Mouse (Mus musculus) lung, postnatal 10 days (tissue): ENCODE data around the gene Ippk.

Experiments
- DNase-seq: peaks from one replicate; pipeline ENCODE4 v3.0.0; 2021

Ippk gene

DNA sequence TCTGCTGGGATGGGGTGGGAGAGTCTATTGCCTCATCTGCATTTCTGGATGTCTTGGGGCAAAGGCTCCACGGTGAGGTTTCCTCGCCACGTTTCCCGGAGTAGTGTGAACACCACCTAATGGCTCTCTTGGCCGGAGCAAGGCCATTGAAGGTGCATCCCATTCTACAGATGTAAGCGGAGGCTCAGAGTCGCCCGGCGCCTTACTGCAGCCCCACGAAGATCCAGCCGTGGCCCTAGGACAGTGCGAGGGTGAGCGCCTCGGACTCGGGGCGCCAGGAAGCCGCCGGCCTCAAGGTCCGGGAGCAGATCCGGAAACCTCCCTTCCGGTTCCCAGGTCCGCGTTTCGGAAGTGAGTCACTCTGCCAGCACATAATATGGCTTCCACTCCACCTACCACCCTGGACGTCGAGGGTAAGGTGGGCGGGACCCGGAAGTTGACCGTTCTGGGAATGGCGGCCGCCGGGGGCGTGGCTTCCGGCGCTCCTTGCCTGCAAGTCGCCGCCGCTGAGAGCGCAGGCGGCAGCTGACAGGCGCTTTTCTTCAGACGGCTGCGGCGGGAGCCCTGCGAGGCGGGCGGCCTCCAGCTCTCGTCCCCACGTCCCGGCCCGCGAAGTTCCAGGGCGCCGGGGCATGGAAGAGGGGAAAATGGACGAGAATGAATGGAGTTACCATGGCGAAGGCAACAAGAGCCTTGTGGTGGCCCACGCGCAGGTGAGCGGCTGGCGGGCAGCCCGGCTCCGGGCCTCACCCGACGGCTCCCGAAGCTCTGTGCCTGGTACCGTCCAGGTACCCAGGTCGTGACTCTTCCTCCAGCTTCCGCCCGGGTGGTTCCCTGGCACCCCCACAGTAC, at the start of gene Ippk:
TSS of gene Ippk (plus strand) at position 496 of the 852 bp plus-strand sequence.
- DNase-seq: peak; percentile 99

GRCm38 (mm10) chr13:49371428-49371899, 49.6 kb upstream of the Ippk start:
- peak; percentile 94 for DNase-seq

GRCm38 (mm10) chr13:49372370-49373060, 48.5 kb upstream of the Ippk start:
- DNase-seq: no peak

- no peak for DNase-seq
Measured at GRCm38 (mm10) chr13:49374304-49374703, 46.7 kb upstream of the Ippk start.

DNA sequence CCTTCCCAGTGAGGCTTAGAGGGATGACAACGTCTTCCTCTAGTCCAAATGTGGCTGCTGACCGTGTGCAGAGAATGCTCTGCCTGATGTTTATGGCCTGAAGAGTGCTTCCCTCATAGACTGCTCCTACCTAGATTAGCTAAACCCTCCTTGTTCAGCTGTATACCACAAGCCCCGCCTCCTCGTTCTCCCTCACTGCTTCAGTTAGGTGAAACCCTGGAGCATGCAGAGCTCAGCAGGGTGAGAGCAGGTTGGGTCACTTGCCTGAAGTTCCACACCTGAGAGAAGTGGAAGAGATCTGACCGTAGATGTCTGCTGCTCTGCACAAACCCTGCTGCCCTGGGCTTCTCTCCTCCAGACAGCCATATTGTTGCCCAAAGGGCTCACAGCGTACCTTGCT, 46.3 kb upstream of the Ippk start:
- DNase-seq: no peak

DNA sequence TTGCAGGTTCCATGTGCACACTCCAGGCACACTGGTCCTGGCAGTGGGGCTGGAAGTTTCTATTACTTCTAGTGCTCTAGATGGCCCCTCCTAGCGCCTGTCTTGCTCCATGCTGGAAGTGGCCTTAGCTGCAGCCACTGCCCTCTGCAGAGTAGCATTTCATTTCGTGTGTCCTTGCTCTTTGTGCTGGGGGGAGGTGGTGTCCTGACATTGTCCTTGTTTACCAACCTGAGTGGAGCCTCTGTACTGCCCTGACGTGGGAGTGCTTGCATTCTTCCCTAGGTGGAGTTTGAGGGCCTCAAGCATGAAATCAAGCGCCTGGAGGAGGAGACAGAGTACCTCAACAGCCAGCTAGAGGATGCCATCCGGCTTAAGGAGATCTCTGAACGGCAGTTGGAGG, 43.4 kb upstream of the Ippk start:
- DNase-seq: no peak

DNA sequence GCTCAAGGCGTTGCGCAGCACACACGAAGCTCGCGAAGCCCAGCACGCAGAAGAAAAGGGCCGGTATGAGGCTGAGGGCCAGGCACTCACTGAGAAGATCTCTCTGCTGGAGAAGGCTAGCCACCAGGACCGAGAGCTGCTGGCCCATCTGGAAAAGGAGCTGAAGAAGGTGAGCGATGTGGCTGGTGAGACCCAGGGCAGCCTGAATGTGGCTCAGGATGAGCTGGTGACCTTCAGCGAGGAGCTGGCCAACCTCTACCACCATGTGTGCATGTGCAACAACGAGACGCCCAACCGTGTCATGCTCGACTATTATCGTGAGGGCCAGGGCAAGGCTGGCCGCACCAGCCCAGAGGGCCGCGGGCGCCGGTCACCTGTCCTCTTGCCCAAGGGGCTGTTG, 41.7 kb upstream of the Ippk start:
- DNase-seq: no peak

GRCm38 (mm10) chr13:49381230-49381629, 39.8 kb upstream of the Ippk start:
- DNase-seq: peak; percentile 95

- no peak for DNase-seq
Measured at GRCm38 (mm10) chr13:49382997-49383396, 38.1 kb upstream of the Ippk start.

GRCm38 (mm10) chr13:49384751-49385463, 36.1 kb upstream of the Ippk start:
- peak; percentile 54 for DNase-seq

- DNase-seq: peak; percentile 41
Measured at GRCm38 (mm10) chr13:49391374-49391773, 29.7 kb upstream of the Ippk start.

DNA sequence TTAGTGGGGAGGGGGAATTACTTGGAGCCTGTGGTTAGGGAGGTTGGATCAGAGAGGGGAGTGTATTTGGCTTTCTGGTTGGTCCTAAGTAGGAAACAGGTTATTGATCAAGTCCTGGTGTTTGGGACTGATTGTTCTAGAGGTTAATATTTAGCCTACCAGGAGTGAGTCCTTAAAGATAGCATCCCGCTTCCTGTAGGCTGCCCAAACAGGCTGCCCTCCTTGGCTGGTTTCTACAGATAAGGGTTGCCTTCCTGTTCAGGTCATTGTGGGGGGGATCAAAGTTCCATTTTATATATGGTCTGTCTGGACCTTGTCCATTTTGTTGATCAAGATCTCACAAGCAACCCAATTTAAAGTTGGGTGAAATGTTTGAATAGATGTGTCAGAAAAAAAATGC, 27.5 kb upstream of the Ippk start:
- DNase-seq: no peak

DNA sequence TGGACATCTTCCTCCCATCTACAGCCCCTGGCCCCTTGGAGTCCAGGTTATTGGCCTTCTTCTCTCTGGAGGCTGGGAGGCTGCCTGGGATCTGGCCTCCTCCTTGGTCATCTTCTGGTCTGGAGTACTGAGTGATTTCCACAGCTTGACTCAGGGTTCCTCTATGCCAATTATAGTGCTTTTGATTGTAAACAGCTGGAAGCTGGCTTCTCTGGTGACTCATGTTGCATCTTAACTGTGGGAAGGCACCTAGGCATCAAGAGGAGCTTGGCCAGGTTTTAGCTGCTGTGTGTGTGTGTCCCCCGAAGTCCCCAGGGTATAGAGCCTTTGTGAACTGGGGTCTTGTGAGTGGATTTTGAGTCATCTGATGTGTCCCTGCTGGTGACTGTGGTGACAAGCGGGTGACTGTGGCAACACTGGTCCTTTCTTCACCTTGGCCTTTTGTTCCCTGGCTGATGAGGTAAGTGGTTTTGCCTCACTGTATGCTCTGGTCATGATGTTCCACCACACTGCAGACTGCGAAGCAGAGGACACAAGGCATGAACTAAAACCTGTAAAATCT, 26.1 kb upstream of the Ippk start:
- no peak for DNase-seq

DNA sequence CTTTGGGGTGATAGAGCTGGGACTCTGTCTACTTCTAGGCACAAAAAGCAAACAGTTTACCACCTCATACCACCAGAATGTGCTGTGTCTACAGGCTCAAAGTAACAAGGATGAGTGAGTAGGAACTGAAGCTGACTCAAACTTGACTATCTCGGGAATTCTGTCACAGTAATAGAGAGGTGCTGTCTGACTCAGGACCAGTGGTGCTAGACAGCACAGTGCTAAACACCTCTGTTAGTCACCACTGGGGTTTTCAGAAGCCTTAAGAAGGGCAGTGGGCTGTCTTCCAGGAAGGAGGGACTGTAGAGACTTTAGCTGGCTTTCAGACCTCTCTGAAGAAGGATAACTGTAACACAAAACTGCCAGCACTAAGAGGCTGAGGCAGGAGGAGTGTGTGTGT, 24.3 kb upstream of the Ippk start:
- no peak for DNase-seq

GRCm38 (mm10) chr13:49398191-49398590, 22.9 kb upstream of the Ippk start:
- no peak for DNase-seq

DNA sequence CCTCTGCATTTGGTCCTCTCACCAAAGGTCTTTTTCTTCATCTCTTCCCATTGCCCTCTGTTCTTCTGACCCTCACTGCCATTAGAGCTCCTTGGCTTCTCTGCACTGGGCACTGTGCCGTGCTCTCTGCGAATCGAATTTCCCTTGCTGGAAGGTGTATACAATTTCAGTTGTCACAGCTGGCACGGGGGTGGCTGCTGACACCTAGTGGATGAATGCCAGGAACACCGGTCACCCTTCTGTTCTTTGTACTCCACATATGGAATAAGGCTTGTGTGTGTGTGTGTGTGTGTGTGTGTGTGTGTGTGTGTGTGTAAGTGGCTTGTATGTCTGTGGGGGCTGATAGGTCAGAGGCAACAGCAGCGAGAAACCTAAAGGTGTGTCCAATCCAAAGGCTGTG, 20.9 kb upstream of the Ippk start:
- peak; percentile 50 for DNase-seq

GRCm38 (mm10) chr13:49402628-49403027, 18.4 kb upstream of the Ippk start:
- no peak for DNase-seq

DNA sequence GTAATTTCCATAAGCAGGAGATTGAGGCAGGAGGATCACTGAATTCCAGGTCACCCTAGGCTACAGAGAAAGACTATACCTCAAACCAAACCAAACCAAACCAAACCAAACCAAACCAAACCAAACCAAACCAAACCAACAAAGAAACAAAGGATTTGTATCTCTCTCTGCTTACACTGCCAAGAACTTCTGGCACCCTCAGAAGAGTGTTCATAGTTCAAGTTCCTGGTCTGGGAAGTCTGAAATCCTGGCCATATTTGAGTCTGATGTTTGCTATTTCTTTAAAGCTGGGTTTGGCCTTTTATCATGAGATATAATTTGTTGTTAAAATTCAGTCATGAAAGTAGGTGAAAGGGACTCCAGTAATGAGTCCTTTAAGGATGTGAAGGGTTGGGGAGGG, 13.3 kb upstream of the Ippk start:
- DNase-seq: no peak

GRCm38 (mm10) chr13:49421606-49421917, 513 bp downstream of the Ippk start:
- peak; percentile 31 for DNase-seq

- no peak for DNase-seq
Measured at GRCm38 (mm10) chr13:49421959-49422358, 910 bp downstream of the Ippk start.

DNA sequence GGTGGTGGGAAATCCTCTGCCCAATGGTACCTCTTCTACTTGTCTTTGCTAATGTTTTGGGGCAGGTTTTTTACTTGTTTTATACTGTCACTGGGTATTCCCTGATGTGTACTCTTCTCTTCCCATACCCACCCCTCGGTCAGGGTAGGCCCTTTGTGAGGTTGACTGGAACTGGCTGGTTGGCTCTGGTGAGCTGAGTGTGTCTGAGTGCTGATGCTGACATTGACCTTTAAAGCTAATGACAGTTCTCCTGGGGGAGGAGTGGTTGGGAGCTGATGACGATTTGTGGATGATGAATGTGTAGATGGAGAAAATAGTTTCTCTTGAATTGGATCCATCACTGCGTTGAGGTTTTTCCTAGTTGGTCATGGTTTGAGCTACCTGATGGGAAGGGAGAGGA, 5.7 kb downstream of the Ippk start:
- DNase-seq: no peak

DNA sequence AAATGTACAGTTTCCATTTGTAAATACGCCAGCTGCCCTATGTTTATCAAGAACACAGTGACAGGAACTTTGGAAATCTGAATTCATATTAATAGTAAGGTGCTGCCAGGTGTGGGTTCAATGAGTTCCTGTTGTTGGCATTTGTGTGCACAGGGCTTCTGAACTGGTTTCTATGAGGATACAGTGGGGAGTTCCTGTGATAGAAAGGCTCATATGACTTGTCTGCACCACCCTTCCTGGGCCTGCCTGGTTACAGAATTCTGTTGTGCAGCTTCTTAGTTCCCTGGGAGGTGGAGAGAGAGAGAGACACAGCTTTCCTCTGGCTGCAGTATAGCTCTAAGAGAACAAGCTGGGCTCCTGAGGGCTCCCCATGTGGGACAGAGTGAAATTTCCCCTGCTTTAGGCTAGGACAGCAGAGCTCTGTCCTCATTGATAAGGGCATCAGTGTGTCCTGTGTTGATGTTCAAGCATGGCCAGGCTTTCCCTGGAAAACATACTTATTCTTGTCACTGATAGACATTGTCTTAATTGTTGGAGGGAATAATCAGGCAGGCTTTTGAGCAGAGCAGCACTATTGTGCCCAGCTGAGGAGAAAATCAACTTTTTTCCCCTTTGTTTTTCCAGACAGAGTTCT, 7.1 kb downstream of the Ippk start:
- peak; percentile 11 for DNase-seq

DNA sequence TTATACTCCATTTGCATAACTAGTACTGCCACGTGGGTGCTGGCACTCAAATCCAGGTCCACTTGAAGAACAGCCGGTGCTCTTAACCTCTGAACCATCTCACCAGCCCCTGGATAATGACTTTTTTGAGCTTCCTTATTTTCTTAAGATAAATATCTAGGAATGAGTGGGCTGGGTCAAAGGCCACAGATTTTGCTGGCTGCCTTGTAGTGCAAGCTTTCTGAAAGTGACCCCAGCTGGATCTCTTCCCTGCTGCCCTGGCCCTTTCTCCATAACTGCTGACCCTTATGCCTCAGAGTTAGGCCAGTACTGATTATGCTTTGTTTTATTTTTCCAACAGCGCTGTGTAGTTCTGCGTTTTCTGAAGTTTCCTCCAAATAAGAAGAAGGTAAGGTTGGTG, 9.5 kb downstream of the Ippk start:
- DNase-seq: peak; percentile 40
